Mouse (Mus musculus) layer of hippocampus, adult 8-10 months (tissue): ENCODE measurements around the gene Ptprk. TPM values are rescaled to one million over a fixed set of nuclear protein-coding genes. Genes with fewer than 3 reads are reported as not detected.

ENCODE experiments used
- DNase-seq, 2 experiments: peaks; one replicate each; pipeline ENCODE4 v3.0.0; 2022; ENCODE audit warnings: low spot score in 2 of 2
- total RNA-seq, 4 experiments: library from RNA; stranded (reverse); gene quantifications; 2 replicates each; pipeline ENCODE4 v1.2.4; 2022

The Ptprk gene
- total RNA-seq, 4 experiments from 2014 or later, result 42.6 to 59.5 (median 51.5) TPM

DNA sequence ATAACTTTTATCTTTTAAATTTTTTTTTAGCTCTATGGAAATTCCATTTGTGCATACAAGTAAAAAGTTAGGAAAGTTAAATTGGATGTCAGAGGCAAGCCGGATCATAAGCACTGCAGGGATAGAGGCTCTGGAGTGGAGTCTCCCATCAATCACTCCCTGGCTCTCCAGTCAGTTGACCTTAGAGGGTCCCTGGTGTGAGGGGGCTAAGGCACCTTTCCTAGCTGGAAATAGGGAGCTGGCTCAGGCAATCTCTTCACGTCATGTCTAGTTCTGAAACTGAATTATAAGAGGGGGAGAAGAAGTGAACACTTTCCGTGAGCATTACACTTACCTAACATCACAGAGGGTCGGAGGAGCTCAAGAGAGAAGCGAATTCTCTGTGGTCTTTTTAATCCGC, 110.1 kb downstream of the Ptprk start:
- no peak for DNase-seq

DNA sequence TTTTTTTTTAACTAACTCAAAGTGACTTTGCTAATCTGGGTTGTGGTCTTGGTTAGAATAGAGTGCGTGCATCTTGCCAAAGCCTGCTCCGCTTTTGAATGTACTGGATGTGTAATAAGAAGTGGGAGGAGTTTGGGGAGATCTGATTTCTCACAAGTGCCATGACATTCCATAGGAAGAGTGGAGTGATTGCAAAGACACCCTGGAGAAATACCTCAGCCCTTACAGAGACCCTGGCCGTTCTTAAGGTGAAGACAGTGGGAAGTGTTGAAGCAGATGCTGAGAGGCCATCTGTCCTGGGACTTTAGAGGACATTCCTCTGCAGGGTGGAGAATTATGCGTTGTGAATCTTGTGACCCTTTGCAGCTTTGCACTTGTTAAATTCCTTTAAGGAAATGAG, 110.7 kb downstream of the Ptprk start:
- DNase-seq, result no peak

DNA sequence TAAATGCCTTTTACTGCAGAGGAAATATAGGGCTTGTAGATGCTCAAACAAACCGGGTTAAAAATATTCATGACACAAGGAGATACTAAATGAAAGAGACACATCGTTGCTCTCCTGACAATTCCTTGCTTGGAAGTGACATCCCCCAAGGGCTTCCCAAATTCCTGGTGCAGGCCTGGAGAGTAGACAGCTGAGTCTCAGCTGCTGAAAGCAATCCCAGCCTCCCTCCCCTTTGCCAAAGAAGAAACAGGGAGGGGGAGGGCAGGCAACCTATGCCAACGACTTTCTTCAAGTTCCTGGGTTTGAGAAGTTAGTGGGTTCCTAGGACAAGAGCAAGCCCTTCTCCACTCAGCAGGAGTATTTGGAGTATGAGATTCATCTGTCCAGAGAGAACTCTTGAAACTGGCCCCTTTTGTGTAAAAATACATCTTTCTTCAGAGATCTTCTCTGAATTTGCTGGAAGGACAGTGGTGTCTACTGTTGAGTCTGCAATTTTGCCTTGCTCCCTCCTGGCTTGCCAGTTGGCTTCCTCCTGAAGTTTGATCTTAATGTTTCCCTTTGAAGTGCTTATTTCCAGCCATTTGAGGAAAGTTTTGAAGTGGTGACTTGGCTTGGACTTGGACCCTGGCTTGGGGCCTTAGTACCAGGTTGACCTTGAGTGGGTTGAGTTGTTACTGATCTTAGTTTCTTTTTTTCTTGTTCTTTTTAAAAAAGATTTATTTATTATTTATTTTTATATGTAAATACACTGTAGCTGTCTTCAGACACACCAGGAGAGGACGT, 111.6 kb downstream of the Ptprk start:
- no peak for DNase-seq

DNA sequence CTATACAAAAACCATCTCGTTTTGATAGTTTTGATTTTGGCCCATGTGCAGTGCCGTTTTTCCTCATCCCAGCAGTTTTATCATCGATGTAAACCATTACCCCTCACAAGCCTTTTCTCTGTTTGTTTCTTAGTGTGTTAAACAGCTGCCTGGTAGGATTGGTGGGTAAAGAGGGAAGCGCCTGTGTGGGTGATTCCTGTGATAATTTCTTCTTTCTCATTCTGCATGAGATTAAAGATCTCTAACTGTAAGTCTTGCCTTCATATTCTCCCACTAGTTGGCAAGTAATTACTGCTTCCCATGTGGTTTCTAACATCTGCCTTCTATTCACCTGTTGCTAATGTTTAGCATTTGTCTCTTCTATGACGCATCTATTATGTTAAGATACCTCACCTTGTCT, 116.8 kb downstream of the Ptprk start:
- DNase-seq, result no peak

DNA sequence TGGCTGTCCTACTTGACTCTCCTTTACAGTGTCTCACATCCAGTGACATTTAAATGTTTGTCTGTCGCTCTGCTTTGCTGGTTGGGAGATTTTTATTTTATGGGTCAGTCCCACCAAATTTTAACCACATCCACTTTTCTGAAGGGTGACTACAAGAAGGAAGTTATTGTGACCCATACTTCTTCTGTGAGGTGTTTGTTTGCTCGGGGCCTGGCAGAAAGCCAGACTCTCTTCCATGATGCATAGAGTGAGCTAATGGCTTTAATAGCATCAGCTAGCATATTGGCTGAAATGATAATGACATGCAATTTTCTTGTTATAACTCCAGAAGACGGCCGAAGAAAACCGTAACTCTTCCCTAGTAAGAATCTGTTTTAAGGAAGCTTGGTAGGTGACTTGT, 119.0 kb downstream of the Ptprk start:
- no peak for DNase-seq

DNA sequence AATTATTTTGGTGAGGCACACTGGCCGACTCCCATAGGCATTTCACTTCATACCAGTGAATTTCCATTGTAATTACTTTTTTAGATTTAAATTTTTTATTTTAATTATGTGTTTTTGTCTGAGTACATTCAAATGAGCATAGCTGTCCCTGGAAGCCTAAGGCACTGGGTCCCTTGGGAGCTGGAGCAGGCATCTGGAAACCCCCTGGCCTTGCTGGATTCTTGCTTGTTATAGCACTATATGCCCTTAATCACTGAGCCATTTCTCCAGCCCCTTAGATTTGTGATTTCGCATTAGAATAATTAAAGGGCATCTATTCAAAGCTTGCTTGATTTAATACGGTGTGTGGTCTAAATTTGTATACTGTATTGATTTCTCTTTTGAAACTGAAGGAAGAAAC, 126.0 kb downstream of the Ptprk start:
- DNase-seq, result no peak

DNA sequence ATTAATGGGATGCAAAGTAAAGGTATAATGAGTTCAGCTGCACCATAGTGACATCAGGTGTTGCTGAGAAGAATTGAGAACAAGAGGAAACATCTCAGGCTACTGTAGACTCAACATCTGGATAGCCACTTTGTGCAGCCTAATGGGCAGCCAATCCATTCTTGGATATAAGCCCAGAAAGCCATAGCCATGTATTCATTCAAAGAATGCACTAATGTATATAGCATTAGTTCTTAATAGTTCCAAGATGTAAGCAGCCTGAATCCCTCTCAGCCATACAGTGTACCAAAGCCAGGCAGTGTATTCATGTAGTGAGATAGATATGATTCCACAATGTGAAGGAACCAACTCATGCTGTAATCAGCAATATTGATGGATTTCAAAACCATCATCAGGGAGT, 134.8 kb downstream of the Ptprk start:
- no peak for DNase-seq

DNA sequence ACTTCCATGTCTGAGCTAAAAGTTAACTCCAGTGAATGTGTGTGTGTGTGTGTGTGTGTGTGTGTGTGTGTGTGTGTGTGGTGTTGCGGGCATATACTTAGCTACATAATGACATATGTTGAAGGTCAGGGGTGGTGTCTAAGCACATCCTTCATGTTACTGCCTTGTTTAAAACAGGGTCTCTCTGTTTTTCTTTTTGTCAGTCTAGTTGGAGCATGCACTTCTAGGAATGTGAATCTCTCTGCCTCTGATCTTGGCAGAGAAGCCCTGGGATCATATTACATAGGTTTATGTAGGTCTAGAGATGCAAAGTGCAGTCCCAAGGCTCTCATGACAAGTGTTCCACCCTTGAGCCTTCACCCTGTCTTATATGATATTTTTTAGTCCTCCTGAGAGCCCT, 137.5 kb downstream of the Ptprk start:
- DNase-seq, result no peak

DNA sequence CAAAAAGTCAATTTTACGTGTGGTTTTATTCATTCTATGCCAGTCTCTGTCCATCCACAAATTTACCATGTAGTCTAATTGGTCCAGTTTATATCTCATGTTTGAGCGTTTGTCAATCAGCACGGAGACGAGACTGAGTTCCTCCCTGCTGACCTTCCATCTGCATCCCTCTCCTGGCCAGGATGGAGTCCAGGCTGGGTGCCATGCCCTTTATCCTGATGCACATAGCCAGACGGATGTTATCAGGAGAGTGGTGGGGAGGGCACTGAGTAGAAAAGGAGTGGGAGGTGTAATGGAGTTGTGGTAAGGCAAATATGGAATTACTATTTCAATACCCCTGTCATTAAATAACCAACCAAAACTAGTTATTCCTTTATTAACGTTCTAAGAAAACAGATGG, 140.5 kb downstream of the Ptprk start:
- no peak for DNase-seq

DNA sequence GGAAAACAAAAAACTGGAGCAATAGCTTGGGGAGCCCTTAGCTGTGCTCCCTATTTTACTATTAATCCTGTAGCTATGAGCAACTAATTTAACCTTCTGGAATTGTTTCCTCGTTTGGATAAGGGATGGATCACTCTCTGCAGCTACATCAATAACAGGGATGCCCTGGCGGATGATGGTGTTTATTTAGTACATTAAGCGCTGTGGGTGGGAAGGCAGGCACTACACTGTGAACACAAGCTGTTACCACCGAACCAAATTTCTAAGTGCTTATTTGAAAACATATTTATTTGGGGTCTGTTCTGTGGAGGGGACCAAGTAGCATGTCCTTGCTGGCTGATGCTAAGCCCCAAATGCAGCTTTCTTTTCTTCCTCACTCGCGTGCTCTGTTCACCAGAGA, 149.0 kb downstream of the Ptprk start:
- DNase-seq, result peak; percentile 10 to 22

DNA sequence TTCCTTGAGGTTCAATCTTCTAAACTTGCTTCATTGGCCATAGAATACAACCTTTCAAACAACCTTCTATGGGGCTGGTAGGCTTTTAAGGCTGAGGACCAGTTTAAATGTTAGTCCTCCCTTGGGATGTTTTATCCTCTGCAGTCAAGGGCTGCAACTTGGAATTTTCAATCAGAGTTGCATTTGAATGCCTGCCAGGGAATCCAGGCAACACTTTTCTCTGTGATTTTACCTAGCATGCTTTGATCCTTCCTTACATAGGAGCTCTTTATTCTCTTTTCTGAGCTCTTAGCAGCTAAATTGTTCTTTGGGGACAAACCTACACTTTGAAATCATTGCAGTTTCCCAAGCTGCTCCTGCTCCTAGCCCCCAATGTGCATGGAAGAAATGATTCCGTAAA, 149.8 kb downstream of the Ptprk start:
- DNase-seq, result no peak

DNA sequence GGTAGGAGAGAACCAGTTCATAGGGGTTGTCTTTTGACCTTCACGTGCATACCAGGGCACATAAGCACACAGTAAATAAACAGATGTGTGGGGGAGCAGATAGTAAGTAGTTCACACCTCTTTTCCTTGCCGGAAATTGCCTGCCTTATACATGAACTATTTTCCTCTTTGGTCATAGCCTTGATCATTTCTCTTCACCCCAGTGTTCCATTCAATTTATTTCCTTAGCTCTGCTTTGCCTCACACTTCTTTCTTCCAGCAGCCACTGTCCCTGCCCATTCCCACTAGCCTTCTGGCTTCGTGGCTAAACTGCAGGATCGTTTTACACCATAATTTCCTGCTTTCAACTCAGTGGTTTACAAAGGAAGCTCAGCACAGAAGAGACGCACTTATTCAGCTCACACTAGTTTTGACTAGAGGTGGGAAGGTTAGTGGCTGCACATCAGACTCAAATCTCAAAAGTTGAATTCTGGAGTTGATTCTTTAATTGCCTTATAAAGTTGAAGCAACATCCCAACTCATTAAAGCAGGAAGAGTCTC, 151.0 kb downstream of the Ptprk start:
- DNase-seq, result no peak

DNA sequence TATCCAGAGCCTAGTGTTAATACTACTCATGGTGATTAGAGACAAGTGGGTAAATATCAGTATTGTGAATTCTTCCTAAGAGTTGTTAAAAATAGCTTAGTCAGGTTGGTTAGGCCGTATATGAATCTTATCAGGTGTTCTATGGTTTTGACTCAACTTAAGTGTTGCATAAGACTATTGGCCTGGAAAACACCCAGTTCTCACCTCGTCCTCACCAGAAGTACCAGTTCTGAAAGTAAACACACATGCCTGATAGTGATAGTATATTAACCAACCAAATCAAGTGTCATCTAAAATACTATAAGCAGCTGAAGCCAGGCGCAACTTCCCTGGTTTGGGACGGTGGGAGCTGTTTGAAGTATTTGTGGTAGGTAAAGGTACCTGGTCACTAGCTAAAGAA, 153.1 kb downstream of the Ptprk start:
- DNase-seq, result no peak

DNA sequence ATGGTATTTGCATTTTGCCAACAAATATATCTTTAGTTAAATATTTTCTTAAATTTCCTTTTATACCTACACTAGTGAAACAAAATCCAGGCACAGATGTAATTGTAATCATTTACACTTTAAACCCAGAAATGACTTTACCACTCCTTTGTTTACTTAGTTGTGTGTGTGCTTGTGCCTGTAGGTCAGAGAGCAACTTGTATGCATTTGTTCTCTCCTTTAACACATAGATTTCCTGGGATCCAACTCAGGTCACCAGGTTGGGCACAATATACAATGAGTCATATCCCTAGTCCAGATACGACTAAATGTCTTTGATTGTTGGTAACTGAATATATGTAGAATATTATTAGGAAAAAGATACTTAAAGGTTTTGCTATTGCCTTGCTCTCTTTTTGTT, 153.6 kb downstream of the Ptprk start:
- DNase-seq, result no peak

DNA sequence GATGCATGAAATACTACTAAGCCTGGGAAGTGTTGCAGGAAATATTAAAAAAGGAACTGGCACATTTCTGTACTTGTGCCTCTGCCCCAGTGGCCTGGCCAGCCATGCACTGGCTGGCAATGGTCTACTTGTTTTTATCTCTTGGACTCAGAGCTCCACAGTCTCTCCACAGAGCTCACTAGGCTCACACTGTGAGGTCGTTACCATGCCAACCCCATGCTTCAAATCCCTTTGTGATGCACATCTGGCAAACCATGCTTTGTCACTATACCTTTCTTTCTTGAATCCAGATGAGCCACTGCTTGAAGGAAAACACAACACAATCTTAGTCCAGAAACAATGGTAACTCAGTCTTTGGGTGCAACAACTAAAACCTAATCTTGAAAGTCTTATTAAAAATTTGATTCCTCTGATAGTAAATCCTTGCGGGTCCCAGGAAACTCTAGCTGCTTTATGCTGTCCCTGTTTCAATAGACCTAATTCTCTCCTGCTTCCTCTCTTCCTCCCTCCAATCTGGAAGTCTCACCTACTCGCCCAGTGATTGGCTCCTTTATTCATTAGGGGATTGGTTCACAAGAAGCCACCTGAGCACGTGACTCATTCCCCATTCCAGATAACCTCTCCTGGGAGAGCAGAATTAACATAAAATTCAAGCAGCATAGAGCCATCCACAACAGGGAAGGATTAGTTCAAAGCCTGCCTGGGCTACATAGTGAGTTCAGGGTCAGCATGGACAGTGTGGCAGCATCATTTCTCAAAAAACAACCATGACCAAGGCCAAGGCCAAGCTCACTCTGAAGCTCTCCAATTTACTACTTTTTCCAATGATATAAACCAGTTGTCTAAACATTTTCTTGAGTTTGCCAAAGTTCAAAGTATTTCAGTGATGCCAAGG, 157.9 kb downstream of the Ptprk start:
- DNase-seq, result no peak

DNA sequence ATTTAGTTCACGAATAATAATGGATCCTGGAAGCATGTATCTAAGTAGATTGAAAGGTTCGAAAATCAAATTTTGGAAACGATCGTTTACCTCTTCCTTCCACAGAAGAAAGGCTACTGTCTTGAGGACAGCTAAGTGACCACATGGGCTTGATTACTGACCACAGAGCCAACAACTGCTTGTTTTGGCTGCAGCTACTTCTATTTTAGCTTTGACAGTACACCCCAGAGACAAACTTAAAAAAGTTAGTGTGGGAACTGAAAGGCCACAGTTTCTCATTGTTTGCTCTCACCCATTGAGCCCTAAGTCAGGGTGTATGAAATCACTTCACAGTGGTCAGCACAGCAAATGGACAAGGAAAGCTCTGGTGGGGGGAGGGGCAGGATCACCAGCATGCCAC, 174.4 kb downstream of the Ptprk start:
- no peak for DNase-seq

DNA sequence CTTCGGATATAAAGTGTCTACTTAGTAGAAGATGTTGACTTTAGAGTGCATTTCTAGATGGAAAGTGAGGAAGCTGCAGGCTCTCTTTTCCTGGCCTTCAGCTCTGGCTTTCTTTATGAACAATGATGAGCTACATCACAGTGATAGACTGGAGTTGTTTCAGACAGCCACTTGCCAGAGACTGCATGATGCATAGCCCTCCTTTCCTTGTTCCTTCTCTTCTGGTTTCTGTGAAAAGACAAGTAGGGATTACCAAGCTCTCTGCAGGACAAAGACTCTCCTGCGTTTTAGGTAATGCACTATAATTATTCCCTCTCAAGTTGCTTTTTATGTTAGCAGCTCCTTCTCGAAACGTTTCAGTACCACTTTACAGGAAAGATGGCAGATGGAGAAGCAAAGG, 176.8 kb downstream of the Ptprk start:
- DNase-seq, result no peak

DNA sequence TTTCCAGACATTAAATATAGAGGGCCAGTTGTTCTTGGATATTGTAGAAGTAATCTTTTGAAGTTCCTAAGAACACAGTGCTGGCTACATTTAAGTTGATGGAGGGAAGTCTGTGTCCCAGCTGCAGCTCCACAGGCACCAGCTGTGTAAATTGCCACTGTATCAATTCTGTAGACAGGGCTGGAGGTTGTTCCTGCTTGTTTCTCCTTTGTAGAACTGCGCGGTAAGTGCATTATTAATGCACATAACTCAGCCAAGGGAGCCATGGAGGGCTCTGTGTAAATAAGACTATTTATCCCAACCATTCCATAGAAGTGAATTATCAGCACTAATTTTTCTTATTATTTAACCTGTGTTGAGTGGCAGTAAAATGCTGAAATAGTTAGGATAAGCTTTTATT, 186.0 kb downstream of the Ptprk start:
- DNase-seq, result no peak

DNA sequence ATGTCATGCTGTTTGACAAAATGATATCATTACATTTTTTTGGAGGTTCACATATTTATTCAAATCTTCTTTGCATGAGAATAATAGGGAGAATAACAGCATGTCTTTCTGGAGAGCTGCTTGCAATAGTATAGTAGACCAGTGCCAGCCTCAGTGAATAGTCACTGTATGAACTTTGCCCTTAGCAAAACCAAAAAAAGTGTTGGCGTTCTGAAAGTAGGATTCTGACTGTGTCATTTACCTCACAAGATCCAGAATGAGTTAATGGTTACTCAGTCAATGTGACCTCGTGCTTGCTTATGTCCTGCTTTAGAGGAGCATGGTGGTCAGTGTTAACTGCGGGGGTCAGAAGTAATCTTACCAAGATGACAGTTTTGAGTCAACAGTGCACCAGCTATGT, 187.5 kb downstream of the Ptprk start:
- DNase-seq, result no peak

DNA sequence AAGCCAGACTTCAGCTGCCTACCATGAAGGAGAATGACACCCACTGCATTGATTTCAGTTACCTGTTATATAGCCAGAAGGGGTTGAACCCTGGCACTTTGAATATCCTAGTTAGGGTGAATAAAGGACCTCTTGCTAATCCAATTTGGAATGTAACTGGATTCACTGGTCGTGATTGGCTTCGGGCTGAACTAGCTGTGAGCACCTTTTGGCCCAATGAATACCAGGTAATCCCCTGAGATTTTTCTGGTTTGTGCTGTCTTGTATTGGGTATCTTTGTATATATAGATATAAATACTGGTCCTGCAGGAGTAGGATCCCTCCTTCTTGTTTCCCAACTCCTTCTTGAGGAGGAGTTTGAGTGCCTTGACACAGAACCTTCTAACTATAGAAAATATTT, 188.9 kb downstream of the Ptprk start:
- no peak for DNase-seq

DNA sequence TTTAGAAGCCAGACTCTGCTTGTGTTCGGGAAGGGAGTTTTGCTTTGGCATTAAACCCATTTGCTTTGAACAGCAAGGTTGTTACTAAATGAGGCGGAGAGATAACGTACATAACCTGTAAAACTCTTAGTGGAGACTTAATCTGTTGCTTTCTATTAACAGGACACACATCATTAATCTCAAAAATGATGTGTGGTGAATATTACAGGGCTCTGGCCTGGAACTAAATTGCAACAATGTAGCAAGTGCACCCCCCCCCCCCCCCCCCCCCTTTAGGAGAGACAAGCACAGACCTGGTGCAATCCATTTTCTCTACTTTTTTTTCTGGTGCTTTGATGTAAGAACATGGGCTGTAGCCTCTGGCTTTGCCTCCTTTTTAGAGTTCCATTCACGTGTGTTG, 195.7 kb downstream of the Ptprk start:
- DNase-seq, result no peak

DNA sequence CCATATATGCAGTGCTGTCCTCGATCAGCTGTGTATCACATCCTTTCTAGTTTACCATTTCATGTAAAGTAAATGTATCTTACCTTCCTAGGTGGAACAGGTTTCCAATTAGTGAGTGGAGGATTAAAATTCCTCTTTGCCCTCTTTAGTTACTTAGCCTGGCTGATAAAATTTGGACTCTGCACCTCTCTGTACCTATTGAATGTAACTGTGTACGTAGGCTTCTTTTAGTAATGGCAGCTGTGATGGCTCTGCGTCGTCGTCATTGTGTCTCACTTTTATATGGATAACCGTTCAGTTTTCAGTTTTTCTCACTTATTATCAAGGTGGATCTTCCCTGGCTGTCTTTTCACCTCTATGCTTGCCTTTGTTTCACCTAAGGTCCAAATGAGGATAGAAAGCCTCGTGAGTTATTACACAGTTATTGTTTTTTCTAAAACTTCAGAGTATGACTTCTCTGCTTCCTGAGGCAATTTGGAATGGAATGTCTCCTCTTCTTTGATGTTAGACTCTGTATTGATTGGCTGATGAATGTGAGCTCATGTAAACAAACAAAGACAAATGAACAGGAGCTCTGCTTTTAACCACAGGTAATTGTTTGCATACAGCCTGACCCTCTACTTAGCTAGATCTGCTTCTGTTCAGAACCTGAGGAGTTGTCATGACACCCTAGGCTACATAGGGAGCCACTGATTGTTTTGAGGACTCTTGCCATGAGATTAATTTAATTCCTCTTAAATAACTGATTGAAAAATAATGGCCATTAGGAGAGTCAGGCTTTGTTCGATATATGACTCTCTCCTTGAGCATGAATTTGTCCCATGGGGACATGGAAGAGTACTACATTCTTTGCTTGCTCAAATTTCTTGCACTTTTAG, 197.3 kb downstream of the Ptprk start:
- no peak for DNase-seq
